Mouse (Mus musculus) cerebellum, adult 2 months (tissue): ENCODE results near the gene Itpr1.

Source experiments
- CTCF ChIP-seq: fragments of 200-500 bp; IDR thresholded peaks from 2 replicates; pipeline ENCODE4 v1.5.1; 2011; ENCODE audit warnings: low read depth, mild to moderate bottlenecking, control low read depth, low read length, moderate library complexity, borderline replicate concordance; ENCODE audit not compliant: insufficient read depth
- POLR2A ChIP-seq: fragments of 200-500 bp; IDR thresholded peaks from 2 replicates; pipeline ENCODE4 v1.6.1; 2011; ENCODE audit warnings: low read length, control low read depth, borderline replicate concordance; ENCODE audit not compliant: insufficient read depth

DNA sequence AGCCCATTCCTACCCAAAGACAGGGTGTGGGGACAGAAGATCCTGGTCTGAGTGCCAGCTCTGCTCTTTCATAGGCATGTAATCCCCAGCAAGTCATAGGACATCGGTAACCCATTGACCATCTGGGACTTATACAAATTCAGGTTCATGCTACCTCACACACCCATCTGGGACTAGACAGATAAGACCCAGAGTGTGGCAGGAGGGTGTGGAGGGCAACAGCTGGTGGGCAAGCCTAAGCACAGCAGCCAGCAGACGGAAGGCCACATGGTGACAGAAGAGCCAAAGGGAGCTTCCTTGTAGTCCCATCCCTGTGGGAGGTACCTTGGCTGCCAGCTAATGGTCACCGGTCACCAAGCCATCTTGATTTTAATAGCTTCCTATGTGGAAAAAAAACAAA lies 316.3 kb downstream of the Itpr1 start:
- TF ChIP-seq CTCF (no peak), POLR2A (no peak)
